Mouse (Mus musculus) gastrocnemius, postnatal 14 days (tissue): ENCODE measurements around the gene Fbxw28. TPM values are rescaled to one million over a fixed set of nuclear protein-coding genes. Genes with fewer than 3 reads are reported as not detected.
"Not testable (repeated sequence)": the region's sequence is repeated elsewhere in the genome, so short reads cannot be mapped to it uniquely, and the experiment has no call there.

Experiments
- DNase-seq: peaks from one replicate; pipeline ENCODE4 v3.0.0; 2021; ENCODE audit warnings: mixed read lengths
- intact Hi-C: fragments of 180-260 bp; cut with DNase I; formaldehyde crosslinking; loops from one replicate; pipeline ENCODE4 v1.15.1; 2025; ENCODE audit warnings: low total_unique reads
- long read RNA-seq, 2 experiments: library from polyadenylated mRNA; stranded (forward); transcript quantifications; one replicate each; pipeline ENCODE4 v2.0.0; 2021
- total RNA-seq, 2 experiments: library from RNA; stranded (reverse); gene quantifications; 2 replicates each; pipeline ENCODE4 v1.2.3; 2021

Fbxw28 gene
- total RNA-seq, result not detected
- long read RNA-seq, experiment 1, result 0 reads
- long read RNA-seq, experiment 2, result 0 reads

DNA sequence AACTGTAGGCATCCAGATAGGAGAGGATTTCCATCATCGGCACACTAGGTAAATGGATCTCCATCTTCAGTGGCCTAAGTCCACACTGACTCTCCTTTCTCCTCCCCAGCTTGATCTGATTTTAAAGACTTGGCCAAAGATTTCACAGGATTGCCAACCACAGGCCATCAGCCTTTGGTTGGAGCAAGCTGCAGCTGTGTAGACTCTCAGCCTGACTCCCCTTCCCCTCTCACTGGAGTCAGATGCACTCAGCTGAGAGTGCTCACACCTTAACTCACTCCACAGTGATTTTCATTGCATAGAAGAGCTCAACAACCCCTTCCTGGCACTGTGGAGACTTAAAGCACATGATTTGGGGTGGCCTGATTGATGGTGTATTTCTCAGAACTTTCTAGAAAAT lies at the start of gene Fbxw28:
Gene Fbxw28 (minus strand): TSS at position 101 of the 400 bp plus-strand sequence.
- DNase-seq, intact Hi-C loops: not testable (repeated sequence)

GRCm38 (mm10) chr9:109287576-109287975 lies 51.9 kb downstream of the Fbxw28 start, which contains the start of gene Fbxw14:
TSS of gene Fbxw14 (minus strand) at chr9:109287676.
- DNase-seq, intact Hi-C loops: not testable (repeated sequence)

Other genes with a start within 250 kb of the Fbxw28 start
- 1 to 10 TPM; 2.1 to 3.8 TPM for gene Plxnb1, start 244.3 kb downstream of the Fbxw28 start, total RNA-seq
- gene Fbxw21, start 177.6 kb downstream of the Fbxw28 start, total RNA-seq, result not detected
- not detected for gene Fbxw13, start 143.7 kb downstream of the Fbxw28 start, total RNA-seq
- gene Fbxw20, start 104.9 kb downstream of the Fbxw28 start, total RNA-seq, result not detected
- gene Fbxw14, start 52.0 kb downstream of the Fbxw28 start, total RNA-seq, result not detected
- not detected for gene Fbxw22, start 64.6 kb upstream of the Fbxw28 start, total RNA-seq
- gene Fbxw16, start 109.5 kb upstream of the Fbxw28 start, total RNA-seq, result not detected
- gene Fbxw19, start 156.2 kb upstream of the Fbxw28 start, total RNA-seq, result not detected
- gene Fbxw15, start 228.6 kb upstream of the Fbxw28 start, total RNA-seq, result not detected